Mouse (Mus musculus) heart, embryonic 14.5 days (tissue): ENCODE data around the gene Col24a1. TPM values are rescaled to one million over a fixed set of nuclear protein-coding genes. Genes with fewer than 3 reads are reported as not detected.

Experiments used
- ATAC-seq: fragments of 200-750 bp; cut with Nextera tagmentation; 2 replicates; pipeline ENCODE4 v1.8.0; 2017; ENCODE audit warnings: low read depth, moderate TSS enrichment; ENCODE audit not compliant: insufficient number of reproducible peaks, insufficient read depth, low FRiP score
- H3K27ac ChIP-seq, 2 experiments: fragments of 200-500 bp in 1 of 2; fragments of 300-500 bp in 1 of 2; sonication (generic) in 1 of 2; replicated peaks in 1 of 2; 2 replicates each; pipeline ENCODE4 v1.5.1; 2012 to 2014; ENCODE audit warnings: low read depth in 2 of 2, low read length in 2 of 2, control low read depth in 1 of 2, mild to moderate bottlenecking in 1 of 2, mixed read lengths in 1 of 2; ENCODE audit not compliant: control insufficient read depth in 1 of 2, insufficient read depth in 1 of 2
- H3K27me3 ChIP-seq: fragments of 300-500 bp; sonication (generic); 2 replicates; pipeline ENCODE4 v1.6.1; 2014; ENCODE audit warnings: mild to moderate bottlenecking, low read length, control low read depth; ENCODE audit not compliant: control insufficient read depth, insufficient read depth
- H3K36me3 ChIP-seq: fragments of 300-500 bp; sonication (generic); 2 replicates; pipeline ENCODE4 v1.6.1; 2014; ENCODE audit warnings: mild to moderate bottlenecking, control low read depth, low read length, mixed read lengths; ENCODE audit not compliant: control insufficient read depth, insufficient read depth
- H3K4me1 ChIP-seq, 2 experiments: fragments of 200-500 bp in 1 of 2; fragments of 300-500 bp in 1 of 2; sonication (generic) in 1 of 2; 2 replicates each; pipeline ENCODE4 v1.6.1; 2012 to 2014; ENCODE audit warnings: low read length in 2 of 2, control low read depth in 1 of 2, mixed read lengths in 1 of 2; ENCODE audit not compliant: control insufficient read depth in 2 of 2, insufficient read depth in 2 of 2
- H3K4me2 ChIP-seq: fragments of 300-500 bp; sonication (generic); 2 replicates; pipeline ENCODE4 v1.6.1; 2014; ENCODE audit warnings: mild to moderate bottlenecking, low read length
- H3K4me3 ChIP-seq, 2 experiments: fragments of 200-500 bp in 1 of 2; fragments of 300-500 bp in 1 of 2; sonication (generic) in 1 of 2; 2 replicates each; pipeline ENCODE4 v1.5.1; 2012 to 2014; ENCODE audit warnings: low read length in 2 of 2, mild to moderate bottlenecking in 2 of 2, control low read depth in 1 of 2, low read depth in 1 of 2, moderate library complexity in 1 of 2; ENCODE audit not compliant: control insufficient read depth in 1 of 2, insufficient read depth in 1 of 2
- H3K9ac ChIP-seq: fragments of 300-500 bp; sonication (generic); 2 replicates; pipeline ENCODE4 v1.6.1; 2014; ENCODE audit warnings: mild to moderate bottlenecking, low read length
- H3K9me3 ChIP-seq: fragments of 300-500 bp; sonication (generic); 2 replicates; pipeline ENCODE4 v1.6.1; 2016; ENCODE audit warnings: low read length, control low read depth; ENCODE audit not compliant: control insufficient read depth
- WGBS: fragments of 180-500 bp; shearing (Covaris S2); extraction: QIAGEN DNeasy Blood & Tissue Kit; methylation state at CpG from one replicate; pipeline ENCODE4 v1.1.7; 2014; 5-methylcytosine and 5-hydroxymethylcytosine counted together
- polyA plus RNA-seq: library from polyadenylated mRNA; unstranded; fragments of >200 nt; fragmentation: Nextera tagmentation; extraction: Ambion mirVana; gene quantifications from 2 replicates; pipeline ENCODE4 v1.2.1, GENCODE M21; 2014

The Col24a1 gene
- polyA plus RNA-seq, 1 experiment from 2014 or later, result 0.57 TPM

DNA sequence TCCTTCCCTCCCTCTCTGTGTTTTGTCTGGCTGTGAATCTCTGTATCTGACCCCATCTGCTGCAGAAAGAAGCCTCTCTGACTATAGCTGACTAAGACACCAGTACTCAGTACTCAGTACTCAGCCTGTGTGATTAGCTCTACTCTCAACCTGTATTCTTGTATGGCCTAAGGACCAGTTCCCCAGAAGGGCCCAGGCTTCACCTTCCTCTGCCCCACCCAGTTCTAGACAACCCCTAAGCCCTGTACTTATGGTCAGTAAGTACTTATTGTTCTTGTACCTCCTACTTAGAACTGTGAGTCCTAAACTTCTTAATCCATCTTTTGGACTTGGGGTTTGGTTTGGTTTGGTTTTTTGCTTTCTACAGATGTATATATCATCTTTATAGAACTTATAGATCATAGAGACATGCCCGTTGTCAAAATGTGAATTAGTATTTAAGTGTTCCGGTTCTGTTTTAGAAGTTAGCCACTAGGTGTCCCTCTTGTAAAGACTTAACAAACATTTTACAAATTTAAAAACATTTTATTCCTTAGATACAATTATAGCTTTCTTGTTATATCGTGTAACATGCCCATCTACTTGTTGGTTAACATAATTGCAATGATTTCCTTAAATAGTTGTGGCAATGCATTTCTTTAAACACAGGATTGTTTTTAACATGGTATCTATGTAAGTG, 291.4 kb downstream of the Col24a1 start:
- no peak for ATAC-seq
- H3K36me3 ChIP-seq, result peaks cover 75% of the 10 kb centered on the region
- H3K4me3 ChIP-seq, result no peak overlapping the region
- H3K9me3 ChIP-seq, result no peaks in the 10 kb centered on the region
- no peak overlapping the region for H3K4me2 ChIP-seq
- no peaks in the 10 kb centered on the region for H3K4me1 ChIP-seq
- H3K9ac ChIP-seq, result no peak overlapping the region
- 66% methylated on average over 3 of the region's 3 CpGs for WGBS
- no peaks in the 10 kb centered on the region for H3K27me3 ChIP-seq
- no peak overlapping the region for H3K27ac ChIP-seq

GRCm38 (mm10) chr3:145590562-145590961, 298.3 kb downstream of the Col24a1 start:
- H3K27me3 ChIP-seq, result no peaks in the 10 kb centered on the region
- peaks cover 72% of the 10 kb centered on the region for H3K36me3 ChIP-seq
- ATAC-seq, result no peak
- WGBS, result 92% methylated on average over 4 of the region's 4 CpGs
- no peaks in the 10 kb centered on the region for H3K4me1 ChIP-seq
- H3K9me3 ChIP-seq, result no peaks in the 10 kb centered on the region
- no peak overlapping the region for H3K9ac ChIP-seq
- no peak overlapping the region for H3K4me2 ChIP-seq
- H3K4me3 ChIP-seq, result no peak overlapping the region
- no peak overlapping the region for H3K27ac ChIP-seq

- ATAC-seq, result no peak
- WGBS, result 88% methylated on average over 6 of the region's 6 CpGs
Measured at GRCm38 (mm10) chr3:145591841-145592542, 299.7 kb downstream of the Col24a1 start.

DNA sequence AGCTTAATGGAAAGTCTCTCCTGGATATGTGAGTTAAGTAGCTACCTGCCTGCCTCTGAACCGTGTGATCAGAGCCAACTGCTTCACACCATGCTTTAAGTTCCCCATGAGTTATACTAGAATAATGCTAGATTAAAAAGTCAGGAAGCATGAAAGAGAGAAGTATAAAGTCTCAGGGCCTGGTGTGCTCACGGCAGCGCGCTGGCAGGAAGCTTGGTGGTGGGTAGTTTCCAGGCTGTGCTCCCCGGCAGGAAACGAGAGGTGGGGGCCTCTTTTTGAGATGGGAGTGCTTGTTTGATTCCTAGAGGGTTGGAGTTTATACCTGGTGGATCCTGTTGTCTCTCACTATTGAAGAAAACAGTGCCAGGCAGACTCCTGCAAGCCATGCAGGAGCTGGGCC, 303.1 kb downstream of the Col24a1 start:
- H3K27ac ChIP-seq, result no peak overlapping the region
- H3K36me3 ChIP-seq, result peaks cover 80% of the 10 kb centered on the region
- WGBS, result 88% methylated on average over 6 of the region's 6 CpGs
- H3K9me3 ChIP-seq, result no peaks in the 10 kb centered on the region
- H3K4me1 ChIP-seq, result no peaks in the 10 kb centered on the region
- H3K4me2 ChIP-seq, result no peak overlapping the region
- no peak overlapping the region for H3K9ac ChIP-seq
- ATAC-seq, result no peak
- no peak overlapping the region for H3K4me3 ChIP-seq
- H3K27me3 ChIP-seq, result no peaks in the 10 kb centered on the region

More at GRCm38 (mm10) chr3:145591841-145592542, 299.7 kb downstream of the Col24a1 start:
- Histone ChIP-seq H3K9me3 (no peaks in the 10 kb centered on the region), H3K4me1 (no peaks in the 10 kb centered on the region), H3K36me3 (peaks cover 66% of the 10 kb centered on the region), H3K27me3 (no peaks in the 10 kb centered on the region), H3K27ac (no peak overlapping the region), H3K9ac (no peak overlapping the region), H3K4me2 (no peak overlapping the region), H3K4me3 (no peak overlapping the region)

DNA sequence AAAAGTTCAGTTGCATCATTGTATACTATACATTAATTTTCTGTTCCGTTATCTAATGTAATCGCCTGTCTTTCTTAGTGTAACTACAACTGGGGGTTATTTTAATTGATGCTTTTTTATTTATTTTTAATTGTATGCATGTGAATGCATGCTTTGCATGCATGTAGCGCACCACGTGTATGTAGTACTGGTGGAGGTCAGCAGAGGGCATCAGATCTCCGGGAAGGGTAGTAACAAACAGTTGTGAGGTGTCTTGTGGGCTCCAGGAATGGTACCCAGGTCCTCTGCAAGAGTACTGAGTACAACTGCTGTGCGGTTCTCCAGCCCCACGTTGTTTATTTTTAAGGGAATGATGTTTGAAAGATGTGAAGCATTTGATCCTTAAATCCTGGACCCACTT, 306.8 kb downstream of the Col24a1 start:
- Histone ChIP-seq H3K36me3 (peaks cover 80% of the 10 kb centered on the region), H3K27me3 (no peaks in the 10 kb centered on the region), H3K4me2 (no peak overlapping the region), H3K4me1 (0 out of 4 replicates have a peak, but pooled peaks cover 0 to 4% of the 10 kb centered on the region in 2 experiments), H3K9me3 (no peaks in the 10 kb centered on the region), H3K4me3 (no peak overlapping the region), H3K27ac (no peak overlapping the region), H3K9ac (no peak overlapping the region)
- ATAC-seq, result no peak
- 96% methylated on average over 7 of the region's 7 CpGs for WGBS

DNA sequence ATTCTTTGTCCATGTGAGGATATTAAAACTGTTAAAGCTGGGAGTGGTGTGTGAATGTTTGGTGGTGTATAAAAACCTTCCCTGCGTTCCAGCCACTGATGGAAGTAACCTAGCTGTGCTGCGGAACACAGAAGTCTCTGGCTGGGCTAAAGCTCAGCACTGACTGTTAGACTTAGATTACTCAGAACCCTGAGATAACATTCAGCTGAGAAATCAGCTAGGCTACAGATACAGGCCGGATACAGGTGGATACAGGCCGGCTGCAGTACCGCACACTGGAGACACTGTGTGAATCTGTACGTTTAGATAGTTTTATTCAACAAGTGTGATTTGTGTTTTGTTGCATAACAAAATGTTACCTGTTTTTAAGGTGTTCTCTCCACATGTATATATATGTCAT, 308.5 kb downstream of the Col24a1 start:
- Histone ChIP-seq H3K36me3 (peaks cover 82% of the 10 kb centered on the region), H3K9ac (no peak overlapping the region), H3K27ac (no peak overlapping the region), H3K27me3 (no peaks in the 10 kb centered on the region), H3K9me3 (no peaks in the 10 kb centered on the region), H3K4me3 (no peak overlapping the region), H3K4me2 (no peak overlapping the region), H3K4me1 (0 out of 4 replicates have a peak, but pooled peaks cover 0 to 4% of the 10 kb centered on the region in 2 experiments)
- 73% methylated on average over 6 of the region's 6 CpGs for WGBS
- ATAC-seq, result no peak

- Histone ChIP-seq H3K4me3 (no peak overlapping the region), H3K9ac (no peak overlapping the region), H3K27me3 (no peaks in the 10 kb centered on the region), H3K4me2 (no peak overlapping the region), H3K9me3 (no peaks in the 10 kb centered on the region), H3K4me1 (0 out of 4 replicates have a peak, but pooled peaks cover 0 to 4% of the 10 kb centered on the region in 2 experiments), H3K36me3 (peaks cover 79% of the 10 kb centered on the region), H3K27ac (no peak overlapping the region)
- WGBS, result 79% methylated on average over 6 of the region's 6 CpGs
- no peak for ATAC-seq
Measured at GRCm38 (mm10) chr3:145601345-145601744, 309.1 kb downstream of the Col24a1 start.
